Mouse (Mus musculus) midbrain, embryonic 11.5 days (tissue): Measurements from ENCODE around the gene Shisa9. TPM values are rescaled to one million over a fixed set of nuclear protein-coding genes. Genes with fewer than 3 reads are reported as not detected.
A peak's percentile ranks its signal among the peaks of the same experiment; 100 is the strongest.
"Not testable (repeated sequence)": the region's sequence is repeated elsewhere in the genome, so short reads cannot be mapped to it uniquely, and the experiment has no call there.

Experiments
- ATAC-seq: fragments of 200-750 bp; cut with Nextera tagmentation; 2 replicates; pipeline ENCODE4 v1.8.0; 2017; ENCODE audit warnings: moderate TSS enrichment, moderate library complexity; ENCODE audit not compliant: low FRiP score
- DNase-seq: peaks from one replicate; pipeline ENCODE4 v3.0.0; 2015; ENCODE audit warnings: low spot score; ENCODE audit errors: missing footprints
- H3K27ac ChIP-seq: fragments of 300-500 bp; sonication (generic); 2 replicates; pipeline ENCODE4 v1.5.1; 2014; ENCODE audit warnings: low read depth, low read length
- H3K27me3 ChIP-seq: fragments of 300-500 bp; sonication (generic); 2 replicates; pipeline ENCODE4 v1.6.1; 2014; ENCODE audit warnings: mild to moderate bottlenecking, low read length, moderate library complexity, mixed read lengths; ENCODE audit not compliant: control insufficient read depth, insufficient read depth
- H3K36me3 ChIP-seq: fragments of 300-500 bp; sonication (generic); 2 replicates; pipeline ENCODE4 v1.6.1; 2014; ENCODE audit warnings: mild to moderate bottlenecking, low read length, moderate library complexity, mixed read lengths; ENCODE audit not compliant: control insufficient read depth, insufficient read depth
- H3K4me1 ChIP-seq: fragments of 300-500 bp; sonication (generic); 2 replicates; pipeline ENCODE4 v1.6.1; 2014; ENCODE audit warnings: low read length; ENCODE audit not compliant: control insufficient read depth, insufficient read depth
- H3K4me2 ChIP-seq: fragments of 300-500 bp; sonication (generic); 2 replicates; pipeline ENCODE4 v1.6.1; 2014; ENCODE audit warnings: mild to moderate bottlenecking, moderate library complexity
- H3K4me3 ChIP-seq: fragments of 300-500 bp; sonication (generic); 2 replicates; pipeline ENCODE4 v1.5.1; 2014; ENCODE audit warnings: low read depth, low read length
- H3K9ac ChIP-seq: fragments of 300-500 bp; sonication (generic); 2 replicates; pipeline ENCODE4 v1.6.1; 2014; ENCODE audit warnings: low read length
- H3K9me3 ChIP-seq: fragments of 300-500 bp; sonication (generic); 2 replicates; pipeline ENCODE4 v1.6.1; 2016; ENCODE audit warnings: low read length; ENCODE audit not compliant: control insufficient read depth
- WGBS: fragments of 180-500 bp; shearing (Covaris S2); extraction: QIAGEN DNeasy Blood & Tissue Kit; methylation state at CpG from one replicate; pipeline ENCODE4 v1.1.7; 2014; 5-methylcytosine and 5-hydroxymethylcytosine counted together
- polyA plus RNA-seq: library from polyadenylated mRNA; unstranded; fragments of >200 nt; fragmentation: Nextera tagmentation; extraction: Ambion mirVana; gene quantifications from 2 replicates; pipeline ENCODE4 v1.2.1, GENCODE M21; 2014

The Shisa9 gene
- polyA plus RNA-seq, result 0.47 and 0.49 TPM in 2 replicates

GRCm38 (mm10) chr16:11983616-11984270, at the start of gene Shisa9:
TSS of gene Shisa9 (plus strand) at chr16:11984113.
- peaks cover 53% of the 10 kb centered on the region for H3K27me3 ChIP-seq
- peak; percentile 82 for ATAC-seq
- H3K27ac ChIP-seq, result no peak within 1 kb of the TSS
- WGBS, result under 1% methylated on average over 39 of the region's 42 CpGs
- DNase-seq, result peak; percentile 95
- no peaks in the 10 kb centered on the region for H3K9me3 ChIP-seq
- no peaks in the 10 kb centered on the region for H3K36me3 ChIP-seq
- H3K4me3 ChIP-seq, result peak within 1 kb of the TSS; percentile 51
- H3K9ac ChIP-seq, result peak within 1 kb of the TSS; percentile 57
- H3K4me2 ChIP-seq, result peak within 1 kb of the TSS; percentile 91
- peaks cover 5% of the 10 kb centered on the region; the same call in 1 of the 2 replicates for H3K4me1 ChIP-seq

GRCm38 (mm10) chr16:11940477-11940876, 43.4 kb upstream of the Shisa9 start:
- Histone ChIP-seq H3K36me3 (no peaks in the 10 kb centered on the region), H3K4me3 (no peak overlapping the region), H3K4me1 (no peaks in the 10 kb centered on the region), H3K4me2 (no peak overlapping the region), H3K9ac (no peak overlapping the region), H3K27me3 (no peaks in the 10 kb centered on the region), H3K27ac (no peak overlapping the region), H3K9me3 (no peaks in the 10 kb centered on the region; the same call in 1 of the 2 replicates)
- DNase-seq (peak; percentile 85), ATAC-seq (no peak)

- WGBS, result 92% methylated on average over 1 of the region's 1 CpGs
- ATAC-seq (no peak), DNase-seq (no peak)
- no peaks in the 10 kb centered on the region for H3K27me3 ChIP-seq
- H3K9ac ChIP-seq, result no peak overlapping the region
- no peak overlapping the region for H3K4me3 ChIP-seq
- H3K4me1 ChIP-seq, result no peaks in the 10 kb centered on the region
- no peaks in the 10 kb centered on the region for H3K36me3 ChIP-seq
- H3K9me3 ChIP-seq, result no peaks in the 10 kb centered on the region
- H3K4me2 ChIP-seq, result no peak overlapping the region
- H3K27ac ChIP-seq, result no peak overlapping the region
These were observed 23.2 kb upstream of the Shisa9 start for GRCm38 (mm10) chr16:11960691-11961090.

GRCm38 (mm10) chr16:11966041-11966440, 17.9 kb upstream of the Shisa9 start:
- Histone ChIP-seq H3K27ac (no peak overlapping the region), H3K4me3 (no peak overlapping the region)

GRCm38 (mm10) chr16:11966810-11967209, 17.1 kb upstream of the Shisa9 start:
- H3K4me1 ChIP-seq, H3K27ac ChIP-seq, H3K4me2 ChIP-seq, H3K9me3 ChIP-seq, H3K36me3 ChIP-seq, H3K4me3 ChIP-seq, ATAC-seq, H3K9ac ChIP-seq, H3K27me3 ChIP-seq, DNase-seq: not testable (repeated sequence)
- WGBS, result 89% methylated on average over 3 of the region's 5 CpGs

More at GRCm38 (mm10) chr16:11966041-11966440, 17.9 kb upstream of the Shisa9 start:
- Histone ChIP-seq H3K4me2 (no peak overlapping the region), H3K27me3 (no peaks in the 10 kb centered on the region), H3K9ac (no peak overlapping the region), H3K4me1 (no peaks in the 10 kb centered on the region), H3K9me3 (no peaks in the 10 kb centered on the region), H3K36me3 (no peaks in the 10 kb centered on the region)
- no peak for ATAC-seq
- DNase-seq, result no peak
- 87% methylated on average over 8 of the region's 8 CpGs for WGBS

GRCm38 (mm10) chr16:11967579-11967978, 16.3 kb upstream of the Shisa9 start:
- 62% methylated on average over 2 of the region's 2 CpGs for WGBS

GRCm38 (mm10) chr16:11973707-11974106, 10.2 kb upstream of the Shisa9 start:
- WGBS, result 56% methylated on average over 4 of the region's 4 CpGs
- H3K4me2 ChIP-seq, result no peak overlapping the region

More at GRCm38 (mm10) chr16:11967579-11967978, 16.3 kb upstream of the Shisa9 start:
- H3K27ac ChIP-seq, result no peak overlapping the region
- no peaks in the 10 kb centered on the region for H3K4me1 ChIP-seq
- DNase-seq, result no peak
- H3K9ac ChIP-seq, result no peak overlapping the region
- H3K4me2 ChIP-seq, result no peak overlapping the region
- ATAC-seq, result no peak
- no peaks in the 10 kb centered on the region for H3K27me3 ChIP-seq
- H3K36me3 ChIP-seq, result no peaks in the 10 kb centered on the region
- H3K4me3 ChIP-seq, result no peak overlapping the region
- H3K9me3 ChIP-seq, result no peaks in the 10 kb centered on the region

GRCm38 (mm10) chr16:11976737-11977136, 7.2 kb upstream of the Shisa9 start:
- Histone ChIP-seq H3K9ac (no peak overlapping the region), H3K36me3 (no peaks in the 10 kb centered on the region), H3K27ac (no peak overlapping the region), H3K9me3 (no peaks in the 10 kb centered on the region), H3K4me1 (no peaks in the 10 kb centered on the region), H3K4me2 (no peak overlapping the region), H3K27me3 (peaks cover 4% of the 10 kb centered on the region), H3K4me3 (no peak overlapping the region)
- DNase-seq (no peak), ATAC-seq (no peak)
- WGBS, result 77% methylated on average over 2 of the region's 2 CpGs

More at GRCm38 (mm10) chr16:11973707-11974106, 10.2 kb upstream of the Shisa9 start:
- Histone ChIP-seq H3K4me1 (no peaks in the 10 kb centered on the region), H3K27me3 (no peaks in the 10 kb centered on the region), H3K9ac (no peak overlapping the region), H3K4me3 (no peak overlapping the region), H3K9me3 (no peaks in the 10 kb centered on the region), H3K27ac (no peak overlapping the region), H3K36me3 (no peaks in the 10 kb centered on the region)
- ATAC-seq (no peak), DNase-seq (no peak)

- Histone ChIP-seq H3K27ac (no peak overlapping the region), H3K27me3 (peaks cover 41% of the 10 kb centered on the region), H3K9me3 (no peaks in the 10 kb centered on the region), H3K9ac (no peak overlapping the region), H3K4me1 (peaks cover 5% of the 10 kb centered on the region; the same call in 1 of the 2 replicates), H3K4me2 (no peak overlapping the region), H3K36me3 (no peaks in the 10 kb centered on the region), H3K4me3 (no peak overlapping the region)
- DNase-seq, result peak; percentile 86
- WGBS, result 15% methylated on average over 3 of the region's 3 CpGs
- no peak for ATAC-seq
These were observed 3.1 kb upstream of the Shisa9 start for GRCm38 (mm10) chr16:11980764-11981163.
